Mouse (Mus musculus) testis, adult 2 months (tissue): ENCODE measurements around the gene Tmem44. TPM values are rescaled to one million over a fixed set of nuclear protein-coding genes. Genes with fewer than 3 reads are reported as not detected.

Experiments used
- H3K27ac ChIP-seq: fragments of 200-500 bp; 2 replicates; pipeline ENCODE4 v1.5.1; 2012; ENCODE audit warnings: low read depth, low read length; ENCODE audit not compliant: control insufficient read depth, insufficient read depth
- H3K27me3 ChIP-seq: fragments of 200-500 bp; 2 replicates; pipeline ENCODE4 v1.6.1; 2012; ENCODE audit warnings: mild to moderate bottlenecking, low read length, moderate library complexity; ENCODE audit not compliant: control insufficient read depth, insufficient read depth
- H3K36me3 ChIP-seq: fragments of 200-500 bp; 2 replicates; pipeline ENCODE4 v1.6.1; 2012; ENCODE audit warnings: mild to moderate bottlenecking, low read length; ENCODE audit not compliant: control insufficient read depth, insufficient read depth
- H3K4me1 ChIP-seq: fragments of 200-500 bp; 2 replicates; pipeline ENCODE4 v1.6.1; 2012; ENCODE audit warnings: low read length; ENCODE audit not compliant: control insufficient read depth, insufficient read depth
- H3K4me3 ChIP-seq: fragments of 200-500 bp; 2 replicates; pipeline ENCODE4 v1.5.1; 2012; ENCODE audit warnings: low read depth, mild to moderate bottlenecking, low read length, moderate library complexity, mixed read lengths; ENCODE audit not compliant: control insufficient read depth
- CTCF ChIP-seq: fragments of 200-500 bp; IDR thresholded peaks from 2 replicates; pipeline ENCODE4 v1.5.1; 2012; ENCODE audit warnings: low read depth, mild to moderate bottlenecking, inconsistent platforms, low read length, moderate library complexity; ENCODE audit not compliant: control insufficient read depth, insufficient read depth, insufficient replicate concordance
- POLR2A ChIP-seq: fragments of 200-500 bp; IDR thresholded peaks from 2 replicates; pipeline ENCODE4 v1.6.1; 2012; ENCODE audit warnings: low read depth, mild to moderate bottlenecking, inconsistent platforms, low read length, moderate library complexity; ENCODE audit not compliant: control insufficient read depth
- polyA plus RNA-seq: library from polyadenylated mRNA; depleted of rRNA; stranded (reverse); fragments of >200 nt; gene quantifications from 2 replicates; pipeline ENCODE4 v1.2.3, GENCODE M21; 2012; rRNA removed

Tmem44 gene
- polyA plus RNA-seq: 1.2 and 1.7 TPM in 2 replicates

DNA sequence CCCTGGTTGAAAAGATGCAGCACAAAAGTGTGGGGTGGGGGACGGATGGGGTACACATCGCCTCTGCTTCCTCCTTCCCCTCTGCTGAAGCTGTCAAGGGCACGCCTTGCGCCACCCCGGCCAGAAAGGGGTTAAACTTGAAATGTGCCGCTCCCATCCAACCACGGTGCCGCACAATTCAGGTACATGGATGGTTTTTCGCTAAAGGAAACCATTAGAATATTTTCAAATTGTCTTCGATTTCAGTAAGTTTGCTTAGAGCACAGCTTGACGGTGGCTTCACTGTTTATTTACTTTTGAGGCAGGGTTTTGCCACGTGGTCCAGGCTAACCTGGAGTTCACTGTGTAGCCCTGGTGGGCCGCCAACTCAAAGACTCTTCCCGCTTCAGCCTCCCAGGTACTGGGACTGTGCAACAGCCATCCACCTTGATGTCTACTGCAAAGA, at the start of gene Tmem44:
Tmem44 (minus strand) TSS at position 95 of the 445 bp plus-strand sequence.
- TF ChIP-seq CTCF (no peak), POLR2A (no peak)
- peaks cover 13% of the 10 kb centered on the region for H3K4me1 ChIP-seq
- H3K36me3 ChIP-seq: no peaks in the 10 kb centered on the region
- peak within 1 kb of the TSS; percentile 89 for H3K4me3 ChIP-seq
- H3K27me3 ChIP-seq: no peaks in the 10 kb centered on the region
- no peak within 1 kb of the TSS for H3K27ac ChIP-seq

- Histone ChIP-seq H3K36me3 (no peaks in the 10 kb centered on the region), H3K27me3 (no peaks in the 10 kb centered on the region), H3K27ac (no peak within 1 kb of the TSS), H3K4me3 (peak within 1 kb of the TSS; percentile 80), H3K4me1 (peaks cover 13% of the 10 kb centered on the region)
- TF ChIP-seq CTCF (no peak), POLR2A (no peak)
Measured at GRCm38 (mm10) chr16:30599491-30600268, 49.0 kb upstream of the Tmem44 start, which contains the start of gene Fam43a. Fam43a (plus strand) TSS chr16:30599723.

- Histone ChIP-seq H3K4me3 (no peak overlapping the region), H3K27ac (no peak overlapping the region), H3K36me3 (no peaks in the 10 kb centered on the region), H3K4me1 (peaks cover 13% of the 10 kb centered on the region), H3K27me3 (no peaks in the 10 kb centered on the region)
- TF ChIP-seq POLR2A (no peak), CTCF (peak; percentile 78)
Measured at GRCm38 (mm10) chr16:30596959-30597681, 46.5 kb upstream of the Tmem44 start.

- no peak for TF ChIP-seq POLR2A
- no peak for TF ChIP-seq CTCF
- H3K27ac ChIP-seq: no peak overlapping the region
- no peaks in the 10 kb centered on the region for H3K36me3 ChIP-seq
- no peaks in the 10 kb centered on the region for H3K27me3 ChIP-seq
- no peak overlapping the region for H3K4me3 ChIP-seq
- peaks cover 9% of the 10 kb centered on the region for H3K4me1 ChIP-seq
Measured at GRCm38 (mm10) chr16:30595835-30596557, 45.4 kb upstream of the Tmem44 start.

GRCm38 (mm10) chr16:30595356-30595755, 44.7 kb upstream of the Tmem44 start:
- TF ChIP-seq POLR2A (no peak), CTCF (no peak)
- H3K27ac ChIP-seq: no peak overlapping the region
- H3K4me1 ChIP-seq: peaks cover 5% of the 10 kb centered on the region; the same call in 1 of the 2 replicates
- no peak overlapping the region for H3K4me3 ChIP-seq
- H3K27me3 ChIP-seq: no peaks in the 10 kb centered on the region
- no peaks in the 10 kb centered on the region for H3K36me3 ChIP-seq

GRCm38 (mm10) chr16:30591990-30592389, 41.3 kb upstream of the Tmem44 start:
- Histone ChIP-seq H3K27ac (no peak overlapping the region), H3K36me3 (no peaks in the 10 kb centered on the region), H3K4me1 (no peaks in the 10 kb centered on the region), H3K4me3 (no peak overlapping the region), H3K27me3 (no peaks in the 10 kb centered on the region)
- no peak for TF ChIP-seq POLR2A
- TF ChIP-seq CTCF: no peak
